Mouse (Mus musculus) stomach, postnatal 0 days (tissue): ENCODE measurements around the gene Pld2.

Experiments
- CTCF ChIP-seq: IDR thresholded peaks from 2 replicates; pipeline ENCODE4 v1.5.1; 2016; ENCODE audit warnings: antibody characterized with exemption, low read depth, mild to moderate bottlenecking, moderate library complexity
- EP300 ChIP-seq: optimal IDR thresholded peaks from 2 replicates; pipeline ENCODE3; 2016; ENCODE audit warnings: antibody characterized with exemption

- no peak for TF ChIP-seq CTCF
- no peak for TF ChIP-seq EP300
Observed at GRCm38 (mm10) chr11:70539423-70539822, 441 bp upstream of the Pld2 start.
